Mouse (Mus musculus): ENCODE measurements around the gene Rassf3.

Rassf3 gene

GRCm38 (mm10) chr10:121476190-121476967, at the start of gene Rassf3:
Gene Rassf3, minus strand, starts transcription at chr10:121476347.
- in situ Hi-C loops (cut with MboI, MseI), result loop anchor here (5.0 kb wide), 1 partner anchor 36 kb away; no protein-coding TSS in a partner anchor

- in situ Hi-C loops (cut with MboI, MseI), result no loop called here
Observed at GRCm38 (mm10) chr10:121520923-121521585, 44.9 kb upstream of the Rassf3 start.

DNA sequence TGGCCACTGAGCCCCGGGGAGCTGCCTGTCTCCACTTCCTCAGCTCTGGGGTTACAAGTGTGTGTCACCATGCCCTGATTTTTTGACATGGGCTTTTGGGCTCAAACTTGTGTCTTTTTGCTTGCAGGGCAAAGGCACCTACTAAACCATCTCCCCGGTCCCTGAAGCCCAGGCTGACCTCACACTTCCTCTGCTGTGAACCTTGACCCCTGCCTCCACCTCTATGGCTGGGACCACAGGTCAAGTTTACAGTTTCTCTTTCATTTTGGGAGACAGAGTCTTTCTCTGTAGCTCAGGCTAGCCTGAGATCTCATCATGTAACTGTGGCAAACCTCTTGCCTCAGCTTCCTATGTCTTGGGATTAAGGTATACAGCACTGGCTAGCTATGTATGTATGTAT, 43.6 kb upstream of the Rassf3 start:
- in situ Hi-C loops (cut with MboI, MseI), result no loop called here

DNA sequence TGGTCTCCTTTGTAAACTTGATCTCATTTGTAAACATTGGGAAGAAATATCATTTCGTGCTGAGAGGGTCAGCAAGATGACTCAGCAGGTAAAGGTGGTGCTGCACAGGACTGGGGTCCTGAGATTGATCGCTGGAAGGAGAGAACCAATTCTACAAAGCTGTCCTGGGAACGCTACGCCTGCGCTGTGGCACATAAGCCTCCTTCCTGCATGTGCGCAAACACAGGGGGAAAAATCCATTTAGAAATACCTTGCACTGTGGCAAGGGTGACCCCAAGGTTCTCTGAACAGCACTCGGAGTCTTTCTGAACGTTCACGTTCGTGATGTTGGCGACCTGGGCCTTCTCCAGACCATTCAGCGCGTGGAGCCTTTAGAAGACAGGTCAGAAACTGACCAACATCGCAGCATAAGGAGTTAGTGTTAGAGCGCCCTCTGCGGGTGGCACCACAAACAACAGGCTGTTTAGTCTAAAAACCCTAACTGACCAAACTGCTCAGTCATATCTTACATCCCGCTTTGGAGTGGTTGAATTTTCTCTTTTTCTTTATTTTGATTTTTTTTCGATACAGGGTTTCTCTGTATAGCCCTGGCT, 40.0 kb upstream of the Rassf3 start:
- in situ Hi-C loops (cut with MboI, MseI), result no loop called here

DNA sequence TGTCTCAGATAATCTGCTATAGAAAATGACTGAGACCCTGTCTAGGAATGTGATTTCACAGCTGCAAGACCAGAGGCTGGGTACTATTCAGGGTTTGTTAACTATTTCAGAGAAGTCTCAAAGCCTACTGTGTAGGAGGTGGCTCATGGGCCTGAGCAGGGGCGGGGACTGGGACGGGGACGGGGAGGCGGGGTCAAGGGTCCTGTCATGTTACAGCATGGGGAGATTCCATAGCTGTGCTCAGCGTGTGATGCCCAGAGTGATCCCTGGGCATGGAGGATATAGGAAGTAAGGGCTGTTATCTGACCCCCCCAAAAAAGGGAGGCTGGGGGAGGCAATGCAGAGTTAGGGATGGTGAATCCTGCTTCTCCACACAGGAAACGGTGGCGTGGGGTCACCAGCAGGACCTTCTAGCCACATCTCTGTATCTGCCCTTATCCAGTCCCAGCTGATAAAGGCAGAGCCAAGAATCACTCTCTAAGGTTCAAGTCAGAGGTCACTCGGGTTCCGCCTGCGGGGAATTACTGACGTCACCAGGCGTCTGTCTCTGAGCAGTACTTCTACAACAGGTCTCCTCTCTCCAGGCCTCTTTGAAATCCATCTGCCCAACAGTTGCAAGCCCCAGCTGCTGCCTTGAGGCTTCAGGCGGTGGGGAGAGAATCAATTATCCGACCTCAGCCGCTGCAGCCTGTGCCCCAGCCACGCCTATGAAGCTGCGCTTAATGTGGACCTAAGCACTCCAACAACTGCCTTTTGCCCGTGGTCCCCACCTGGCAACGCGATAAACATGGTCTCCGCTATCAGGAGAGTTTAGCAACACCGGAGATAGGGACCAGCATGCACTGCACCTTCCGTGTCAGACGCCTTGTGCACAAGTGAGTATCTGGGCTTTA, 33.9 kb upstream of the Rassf3 start:
- in situ Hi-C loops (cut with MboI, MseI), result loop anchor here (5.0 kb wide), 2 partner anchors 33 to 83 kb away; partner anchors contain the start of gene Rassf3

GRCm38 (mm10) chr10:121507755-121508544, 31.8 kb upstream of the Rassf3 start:
- in situ Hi-C loops (cut with MboI, MseI), result loop anchor here (5.0 kb wide), 1 partner anchor 81 kb away; no protein-coding TSS in a partner anchor

DNA sequence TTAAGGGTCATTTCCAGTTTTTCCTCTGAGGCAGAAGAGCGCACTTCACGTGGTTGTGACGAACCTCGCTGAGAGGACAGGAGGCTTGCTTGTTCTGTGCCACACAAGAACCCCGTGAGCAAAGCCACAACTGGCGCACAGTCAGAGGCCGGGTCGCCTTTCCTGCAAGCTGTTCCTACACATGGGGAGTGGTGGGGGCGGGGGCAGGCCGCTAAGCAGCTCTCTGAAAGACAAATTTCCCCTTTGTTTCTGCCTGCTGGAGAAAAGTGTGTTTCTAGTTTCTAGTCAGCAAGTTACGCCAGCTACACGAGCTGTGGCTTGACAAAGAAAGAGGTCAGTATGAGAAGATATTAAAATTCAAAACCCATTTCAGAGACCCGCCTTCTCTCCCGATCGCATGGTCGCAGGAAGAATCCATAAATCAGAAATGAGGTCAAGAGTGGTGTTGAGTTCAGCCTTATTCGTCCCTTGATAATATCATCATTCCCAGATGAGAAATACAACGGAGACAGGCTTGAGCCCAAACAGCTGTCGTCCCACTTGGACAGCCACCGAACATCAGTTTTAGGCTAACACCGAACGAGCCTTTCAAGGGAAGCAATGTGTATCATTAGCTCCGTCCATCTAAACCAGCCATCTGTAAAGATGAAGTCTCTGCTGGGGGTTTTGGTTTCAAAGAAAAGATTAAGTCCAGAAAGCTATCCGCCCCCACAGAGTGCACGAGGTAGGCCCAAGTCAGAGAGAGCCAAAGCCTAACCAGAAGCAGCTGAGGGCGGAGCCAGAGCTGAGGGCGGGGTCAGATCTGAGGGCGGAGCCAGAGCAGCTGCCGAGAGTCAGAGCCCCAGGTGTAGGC, 30.8 kb upstream of the Rassf3 start:
- in situ Hi-C loops (cut with MboI, MseI), result loop anchor here (5.0 kb wide), 1 partner anchor 80 kb away; no protein-coding TSS in a partner anchor

- in situ Hi-C loops (cut with MboI, MseI), result loop anchor here (5.0 kb wide), 1 partner anchor 79 kb away; no protein-coding TSS in a partner anchor
Observed at GRCm38 (mm10) chr10:121505929-121506328, 29.8 kb upstream of the Rassf3 start.

DNA sequence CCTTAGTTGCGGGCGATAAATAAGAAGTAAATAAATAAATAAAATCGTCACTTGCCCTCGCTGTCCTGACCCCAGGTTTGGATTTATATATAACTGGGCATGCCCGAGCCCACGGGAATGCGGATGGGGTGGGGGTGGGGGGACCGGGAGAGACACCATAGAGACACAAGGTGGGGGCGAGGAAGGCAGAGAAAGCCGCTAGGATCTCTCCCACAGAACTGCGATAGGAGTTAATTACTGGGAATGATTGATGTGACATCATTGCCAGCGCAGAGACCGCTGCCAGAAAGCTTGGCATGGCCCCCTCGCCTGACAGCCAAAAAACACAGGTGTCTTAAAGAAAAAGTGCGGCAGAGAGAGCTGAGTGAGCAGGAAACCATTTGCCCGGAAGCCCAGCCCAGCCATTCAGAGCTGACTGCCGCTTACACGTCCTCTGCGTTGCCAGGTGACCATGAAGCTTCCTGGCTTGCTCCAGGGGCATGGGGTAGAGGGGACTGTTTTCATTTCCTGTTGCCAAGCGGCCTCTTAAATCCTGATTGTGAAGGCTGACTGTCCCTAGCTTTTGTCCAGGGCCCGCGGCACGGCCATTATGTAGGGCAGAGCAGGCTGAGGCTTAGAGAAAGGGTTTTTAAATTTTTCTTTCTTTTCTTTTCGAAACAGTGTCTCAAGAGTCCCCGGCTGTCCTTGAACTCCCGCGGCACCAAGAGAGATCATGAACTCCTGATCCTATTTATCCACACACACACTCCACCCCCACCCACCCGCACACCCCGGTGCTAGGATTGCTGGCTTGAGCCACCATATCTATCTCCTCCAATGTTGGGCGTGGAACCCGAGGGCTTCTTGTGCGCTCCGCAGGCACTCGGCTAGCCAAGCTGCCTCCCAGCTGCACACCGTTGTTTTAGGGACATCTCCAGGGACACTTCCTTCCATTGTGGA, 29.1 kb upstream of the Rassf3 start:
- in situ Hi-C loops (cut with MboI, MseI), result loop anchor here (5.0 kb wide), 1 partner anchor 78 kb away; no protein-coding TSS in a partner anchor

- in situ Hi-C loops (cut with MboI, MseI), result no loop called here
Observed at GRCm38 (mm10) chr10:121501160-121501559, 25.0 kb upstream of the Rassf3 start.

GRCm38 (mm10) chr10:121500034-121500433, 23.9 kb upstream of the Rassf3 start:
- in situ Hi-C loops (cut with MboI, MseI), result no loop called here

GRCm38 (mm10) chr10:121499063-121499462, 22.9 kb upstream of the Rassf3 start:
- in situ Hi-C loops (cut with MboI, MseI), result no loop called here

DNA sequence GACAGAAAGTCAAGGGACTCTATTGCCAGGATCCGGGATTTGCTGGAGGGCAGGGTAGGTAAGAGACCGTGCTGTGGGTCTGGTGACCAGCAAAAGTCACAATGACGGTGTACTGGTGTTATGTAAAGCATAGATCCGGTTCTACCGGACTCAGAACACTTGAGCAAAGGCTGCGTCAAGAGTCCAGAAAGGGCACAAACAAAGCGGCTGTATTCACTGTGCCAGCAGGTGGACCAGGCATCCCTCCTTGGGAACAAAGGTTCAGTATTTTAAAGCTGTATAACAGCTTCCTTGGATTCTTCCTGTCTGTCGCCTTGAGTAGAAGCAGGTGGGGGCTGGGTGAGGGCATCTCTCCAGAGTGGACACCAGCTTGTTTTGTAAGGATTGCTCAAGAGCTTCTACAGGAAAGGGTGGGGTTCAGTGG, 22.3 kb upstream of the Rassf3 start:
- in situ Hi-C loops (cut with MboI, MseI), result no loop called here

DNA sequence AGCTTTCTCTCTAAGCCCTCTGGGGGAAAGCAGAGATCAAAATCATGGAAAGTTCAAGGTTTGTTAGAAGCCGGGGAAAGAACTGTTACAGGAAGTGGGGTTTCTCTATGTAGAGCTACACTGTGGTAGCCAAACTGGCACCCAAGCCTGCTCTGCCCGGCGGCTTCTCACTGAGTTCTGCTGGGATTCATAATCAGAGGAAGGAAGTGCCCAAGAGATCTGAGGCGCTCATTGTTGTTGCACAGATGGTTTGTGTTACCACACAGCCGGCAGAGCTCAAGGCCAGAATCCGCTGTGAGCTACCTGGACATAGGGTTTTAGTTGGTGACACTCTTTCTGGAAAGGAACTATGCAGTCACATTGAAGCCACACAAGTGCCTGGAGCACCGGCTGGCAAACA, 21.8 kb upstream of the Rassf3 start:
- in situ Hi-C loops (cut with MboI, MseI), result no loop called here

DNA sequence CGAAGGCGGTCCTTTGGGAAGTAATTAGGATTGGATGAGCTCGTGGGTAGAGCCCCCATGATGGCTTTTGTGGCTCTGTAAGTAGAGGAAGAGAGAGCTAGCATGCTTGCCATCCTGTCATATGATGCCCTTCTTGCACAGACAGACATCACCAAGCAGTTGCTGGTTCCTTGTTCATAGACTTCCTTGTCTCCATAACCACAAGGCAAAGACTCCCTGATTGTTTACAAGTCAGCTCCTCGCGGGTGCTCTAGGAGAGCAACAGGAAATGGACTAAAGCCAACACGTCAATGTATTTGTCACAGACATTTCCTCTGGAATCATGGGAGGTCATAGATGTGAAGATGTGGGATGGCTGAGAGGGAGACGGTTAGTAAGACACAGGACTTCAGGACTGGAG, 20.5 kb upstream of the Rassf3 start:
- in situ Hi-C loops (cut with MboI, MseI), result no loop called here

GRCm38 (mm10) chr10:121494163-121494425, 17.9 kb upstream of the Rassf3 start:
- in situ Hi-C loops (cut with MboI, MseI), result no loop called here

DNA sequence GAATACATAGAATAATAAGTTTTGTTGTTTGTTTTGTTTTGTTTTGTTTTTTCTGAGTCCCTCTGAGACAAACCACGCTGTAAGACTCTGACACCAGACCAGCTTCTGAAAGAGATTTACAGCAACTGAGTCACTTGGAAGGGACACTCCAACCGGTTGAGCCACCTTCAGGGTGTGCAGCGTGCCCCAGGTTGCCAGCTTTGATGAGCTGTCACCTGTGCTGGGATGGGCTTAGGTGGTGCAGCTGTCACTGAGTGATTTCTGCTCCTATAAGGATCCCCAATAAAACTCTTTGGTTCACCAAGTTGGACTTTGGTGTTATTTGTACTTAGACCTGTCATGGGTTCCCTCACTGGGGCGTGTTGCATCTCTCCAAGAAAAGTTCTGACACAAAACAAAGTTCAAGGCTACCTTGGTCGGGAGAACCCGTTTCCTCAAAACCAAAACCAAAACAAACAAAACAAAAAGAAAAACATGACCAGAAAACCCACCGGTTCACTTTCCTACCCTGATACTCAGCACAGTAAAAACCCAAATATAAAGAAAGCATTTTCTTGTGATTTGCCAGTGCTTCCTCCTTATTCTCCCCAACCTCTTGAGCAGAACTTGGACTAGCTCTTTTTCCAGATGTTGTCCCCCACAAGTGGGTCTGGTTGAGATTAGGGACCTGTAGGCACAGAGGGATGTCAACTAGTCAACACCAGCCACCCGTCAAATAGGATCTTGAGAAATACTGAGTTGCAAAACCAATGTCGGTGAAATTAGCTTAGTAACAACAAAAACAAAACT, 17.4 kb upstream of the Rassf3 start:
- in situ Hi-C loops (cut with MboI, MseI), result no loop called here

Data from T-helper 1 cell (primary cell).